Mouse (Mus musculus) left cerebral cortex, adult 18-20 months (tissue): ENCODE results near the gene Asb3. TPM values are rescaled to one million over a fixed set of nuclear protein-coding genes. Genes with fewer than 3 reads are reported as not detected.

Source experiments
- DNase-seq, 2 experiments: peaks; one replicate each; pipeline ENCODE4 v3.0.0; 2021 to 2022; ENCODE audit warnings: low spot score in 2 of 2, mixed read lengths in 1 of 2
- long read RNA-seq, 2 experiments: library from polyadenylated mRNA; stranded (forward); transcript quantifications; one replicate each; pipeline ENCODE4 v2.0.0; 2021
- total RNA-seq, 2 experiments: library from RNA; stranded (reverse); gene quantifications; 2 replicates each; pipeline ENCODE4 v1.2.3; 2021

Gene Asb3
- total RNA-seq: 10 to 100 TPM; 17.9 to 20.5 TPM
- long read RNA-seq, experiment 1, transcript Asb3-201 (10 exons, 3,228 nt): major isoform, 15 of 31 reads
- long read RNA-seq, experiment 1, partial matches to known transcripts: 1 of 31 reads
- long read RNA-seq, experiment 1, other reads (novel, unspliced or antisense): 13 of 31 reads
- long read RNA-seq, experiment 2, transcript Asb3-201 (10 exons, 3,228 nt): major isoform, 12 of 20 reads
- long read RNA-seq, experiment 2, partial matches to known transcripts: 1 of 20 reads
- long read RNA-seq, experiment 2, other reads (novel, unspliced or antisense): 6 of 20 reads

DNA sequence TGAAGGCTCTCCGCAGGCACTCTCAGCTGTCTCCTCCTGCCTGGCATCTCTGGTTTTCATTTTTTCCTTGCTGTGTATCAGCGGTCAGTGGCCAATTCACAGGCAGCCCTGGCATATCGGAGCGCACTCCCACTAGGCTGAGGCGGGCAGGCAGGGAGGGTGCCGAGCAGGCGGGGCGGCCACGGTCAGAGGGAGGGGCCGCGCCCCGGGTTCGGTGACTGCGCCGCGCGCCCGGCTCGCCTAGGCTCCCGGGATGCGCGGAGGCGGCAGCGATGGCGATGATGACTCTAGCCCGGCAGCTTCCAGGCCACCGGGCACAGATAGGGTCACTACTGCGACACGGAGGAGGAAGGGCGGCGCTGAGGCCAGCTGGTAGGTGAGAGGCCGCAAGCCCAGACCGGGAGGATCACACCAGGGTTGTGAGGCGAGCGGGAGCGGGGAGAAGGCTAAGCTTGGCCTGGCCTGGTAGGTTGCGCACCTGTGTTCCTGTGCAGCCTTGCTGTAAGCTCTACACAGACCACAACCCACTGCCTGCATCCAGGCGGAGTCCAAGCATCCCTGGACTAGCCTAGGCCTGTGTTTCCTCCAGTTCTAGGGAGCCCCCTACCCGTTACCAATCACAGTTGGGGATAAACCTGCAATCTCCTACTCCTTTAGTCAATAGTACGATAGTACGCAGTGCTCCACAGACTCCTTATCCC, at the start of gene Asb3, which contains the start of gene Gpr75:
Asb3 (plus strand) TSS at position 246 of the 701 bp plus-strand sequence.
Gpr75 (plus strand) TSS at position 188 of the 701 bp plus-strand sequence.
- peak; percentile 74 to 81 for DNase-seq

- no peak for DNase-seq
Measured at GRCm38 (mm10) chr11:30838793-30839192, 46.4 kb upstream of the Asb3 start.

DNA sequence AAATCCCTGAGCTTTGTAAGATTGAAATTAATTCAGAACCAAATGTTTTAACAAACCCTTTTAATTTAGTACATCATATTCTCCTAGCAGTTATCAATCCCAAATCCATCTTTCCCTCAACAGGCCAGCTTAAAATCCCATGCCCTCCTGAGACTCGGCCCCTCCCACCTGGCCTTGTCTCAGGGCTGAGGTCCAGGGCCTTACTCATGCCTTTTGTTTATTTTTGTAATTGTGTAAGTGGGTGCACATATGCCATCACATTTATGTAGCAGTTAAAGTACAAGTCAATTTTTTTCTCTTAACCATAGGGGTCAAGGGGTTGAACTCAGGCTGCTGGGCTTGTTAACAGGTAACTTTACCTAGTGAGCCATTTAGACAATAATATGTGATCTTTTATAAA, 40.9 kb upstream of the Asb3 start:
- DNase-seq: no peak

DNA sequence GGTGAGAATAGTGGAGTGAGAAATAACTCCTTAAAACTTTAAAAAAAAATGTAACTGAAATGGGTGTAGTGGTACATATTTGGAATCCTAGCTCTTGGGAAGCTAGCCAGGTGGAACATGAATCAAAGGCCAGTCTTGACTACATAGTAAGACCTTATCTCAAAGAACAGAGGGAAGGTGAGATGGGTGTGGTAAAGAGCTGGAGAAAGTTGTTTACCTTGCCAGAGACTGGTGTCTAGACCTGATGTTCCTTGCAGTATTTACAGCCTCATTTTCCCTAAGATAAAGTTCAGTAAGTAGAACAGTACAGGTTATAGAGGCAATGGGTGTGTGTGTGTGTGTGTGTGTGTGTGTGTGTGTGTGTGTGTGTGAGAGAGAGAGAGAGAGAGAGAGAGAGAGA, 12.8 kb upstream of the Asb3 start:
- DNase-seq: no peak

DNA sequence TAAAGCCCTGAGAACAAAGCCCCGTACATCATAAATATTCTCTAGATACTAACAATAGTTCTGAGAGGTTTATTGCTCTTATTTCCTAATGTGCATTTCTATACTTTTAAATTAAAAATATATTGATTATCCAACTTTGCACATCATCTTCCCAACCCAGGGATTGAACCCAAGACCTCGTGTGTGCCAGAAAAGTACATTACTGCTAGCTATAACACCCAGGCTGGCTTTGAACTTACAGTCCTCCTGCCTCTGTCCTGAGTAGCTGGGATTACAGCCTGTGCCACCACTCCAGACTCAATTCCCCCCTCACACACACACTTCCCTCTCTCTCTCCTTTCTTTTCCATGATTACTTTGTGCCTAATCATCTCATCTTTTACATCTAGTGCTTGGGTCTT, 2.9 kb downstream of the Asb3 start:
- DNase-seq: no peak

GRCm38 (mm10) chr11:30896201-30896600, 11.0 kb downstream of the Asb3 start:
- DNase-seq: no peak

GRCm38 (mm10) chr11:30899312-30899711, 14.1 kb downstream of the Asb3 start:
- no peak for DNase-seq

DNA sequence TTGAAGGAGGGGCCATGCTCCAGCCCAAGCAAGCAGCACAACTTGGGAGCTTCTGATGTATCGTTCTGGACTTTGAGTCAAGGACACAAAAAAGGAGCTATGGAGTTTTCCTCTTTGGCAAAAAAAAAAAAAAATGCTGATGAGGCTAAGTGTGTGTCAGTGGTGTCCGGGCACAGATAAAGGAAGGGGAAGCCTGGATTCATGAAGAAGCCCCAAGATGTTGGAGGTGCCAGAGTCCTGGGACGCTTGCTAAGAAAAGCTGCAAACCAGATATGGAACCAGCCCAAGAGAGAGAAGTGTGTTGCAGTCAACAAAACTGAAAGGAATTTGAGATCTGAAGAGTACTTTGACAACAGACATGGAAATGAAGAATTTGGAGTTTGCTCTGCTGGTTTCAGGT, 27.1 kb downstream of the Asb3 start:
- no peak for DNase-seq

- DNase-seq: no peak
Measured at GRCm38 (mm10) chr11:30920641-30921040, 35.4 kb downstream of the Asb3 start.

GRCm38 (mm10) chr11:30923283-30923682, 38.1 kb downstream of the Asb3 start:
- no peak for DNase-seq

GRCm38 (mm10) chr11:30928079-30928478, 42.9 kb downstream of the Asb3 start:
- no peak for DNase-seq

GRCm38 (mm10) chr11:30928498-30928897, 43.3 kb downstream of the Asb3 start:
- no peak for DNase-seq

DNA sequence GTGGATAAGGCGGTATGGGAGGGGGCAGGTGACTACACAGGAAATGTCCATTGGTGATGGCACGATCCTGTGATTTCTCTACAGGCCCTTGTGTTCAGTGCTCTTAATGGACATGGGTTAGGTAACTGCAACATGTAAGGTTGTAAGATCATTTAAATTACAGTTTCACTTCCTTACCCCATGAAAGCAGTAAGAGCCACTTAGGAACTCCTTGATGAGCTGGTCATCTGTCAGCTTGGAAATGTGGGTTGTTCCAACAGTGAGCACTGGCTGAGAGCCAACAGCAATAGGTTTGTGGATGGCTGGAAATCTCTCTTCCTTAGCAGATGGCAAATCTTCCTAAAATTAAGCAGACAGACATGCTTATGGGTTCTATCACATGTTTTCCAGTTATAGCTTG, 58.3 kb downstream of the Asb3 start:
- no peak for DNase-seq

DNA sequence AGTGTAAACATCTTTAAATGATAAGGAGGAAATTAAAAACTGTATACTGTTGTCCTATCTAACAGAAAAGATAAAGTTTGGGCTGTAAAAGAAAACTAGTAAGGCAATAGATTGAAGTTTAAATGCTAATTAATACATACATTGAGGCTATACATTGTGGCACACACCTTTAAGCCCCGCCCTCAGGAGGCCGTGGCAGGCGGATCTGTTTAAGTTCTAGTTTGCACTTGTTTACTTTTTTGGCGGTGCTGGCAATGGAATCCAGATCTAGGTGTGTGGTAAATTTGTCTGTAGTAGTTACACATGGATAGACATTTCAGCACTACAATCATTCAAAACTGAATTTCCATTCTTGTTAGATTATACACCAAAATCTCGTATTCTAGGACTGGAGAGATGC, 67.6 kb downstream of the Asb3 start:
- DNase-seq: no peak

DNA sequence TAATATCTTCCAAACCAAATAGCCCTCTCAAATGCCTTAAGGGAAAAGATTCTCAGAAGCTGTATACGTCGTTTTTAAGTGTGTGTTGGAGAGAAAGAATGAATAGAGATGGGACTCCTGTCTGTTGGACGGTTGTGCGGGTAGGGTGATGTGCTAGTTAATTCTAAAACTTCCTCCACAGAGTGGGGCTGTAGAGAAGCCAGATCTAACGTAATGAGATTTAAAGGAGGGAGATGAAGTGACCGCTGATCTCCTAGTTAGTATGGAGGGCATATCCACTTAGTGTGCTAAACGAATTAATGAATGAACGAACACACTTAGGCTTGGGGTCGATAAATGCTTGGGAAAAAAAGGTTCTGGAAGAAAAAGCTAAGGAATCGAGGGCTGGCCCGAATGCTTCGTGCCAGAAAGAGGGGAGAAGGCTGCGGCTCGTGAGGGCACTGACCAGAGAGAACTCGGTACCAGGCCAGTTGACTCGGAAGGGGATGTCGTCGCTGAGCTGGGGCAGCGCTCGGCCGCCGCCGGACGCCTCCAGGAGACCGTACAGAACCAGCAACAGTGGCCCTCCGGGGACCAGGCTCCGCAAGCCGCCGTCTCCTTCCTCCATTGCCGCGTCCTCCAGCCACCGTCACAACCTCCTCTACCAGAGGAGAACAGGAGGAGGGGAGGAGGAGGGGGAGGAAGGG, 68.4 kb downstream of the Asb3 start:
- peak; percentile 21 to 31 for DNase-seq

DNA sequence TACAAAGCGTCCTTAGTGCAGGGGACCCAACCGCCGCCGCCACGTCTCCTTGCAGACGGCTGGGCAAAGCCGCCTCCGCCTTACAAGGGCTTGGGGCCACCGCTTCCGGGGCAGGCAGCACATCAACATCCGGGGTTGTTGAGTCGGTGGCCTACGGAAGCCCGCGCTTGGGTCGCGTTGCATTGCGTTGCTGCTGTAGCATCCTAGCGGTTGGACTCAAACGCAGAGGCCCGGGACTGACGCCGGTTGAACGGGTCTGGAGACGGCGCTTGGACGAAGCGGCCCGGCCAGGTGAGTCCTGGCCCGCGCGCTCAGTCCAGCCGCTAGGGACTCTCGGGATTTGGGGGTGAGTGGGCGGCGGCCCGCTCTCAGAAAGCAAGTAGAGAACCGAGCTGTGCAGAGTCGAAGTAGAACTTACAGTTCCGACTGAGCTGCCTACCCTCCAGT, 69.1 kb downstream of the Asb3 start, which contains the start of gene Erlec1:
Erlec1 (minus strand) TSS at position 57 of the 447 bp plus-strand sequence.
- peak; percentile 93 to 95 for DNase-seq

GRCm38 (mm10) chr11:30985237-30985636, 100.0 kb downstream of the Asb3 start:
- no peak for DNase-seq

DNA sequence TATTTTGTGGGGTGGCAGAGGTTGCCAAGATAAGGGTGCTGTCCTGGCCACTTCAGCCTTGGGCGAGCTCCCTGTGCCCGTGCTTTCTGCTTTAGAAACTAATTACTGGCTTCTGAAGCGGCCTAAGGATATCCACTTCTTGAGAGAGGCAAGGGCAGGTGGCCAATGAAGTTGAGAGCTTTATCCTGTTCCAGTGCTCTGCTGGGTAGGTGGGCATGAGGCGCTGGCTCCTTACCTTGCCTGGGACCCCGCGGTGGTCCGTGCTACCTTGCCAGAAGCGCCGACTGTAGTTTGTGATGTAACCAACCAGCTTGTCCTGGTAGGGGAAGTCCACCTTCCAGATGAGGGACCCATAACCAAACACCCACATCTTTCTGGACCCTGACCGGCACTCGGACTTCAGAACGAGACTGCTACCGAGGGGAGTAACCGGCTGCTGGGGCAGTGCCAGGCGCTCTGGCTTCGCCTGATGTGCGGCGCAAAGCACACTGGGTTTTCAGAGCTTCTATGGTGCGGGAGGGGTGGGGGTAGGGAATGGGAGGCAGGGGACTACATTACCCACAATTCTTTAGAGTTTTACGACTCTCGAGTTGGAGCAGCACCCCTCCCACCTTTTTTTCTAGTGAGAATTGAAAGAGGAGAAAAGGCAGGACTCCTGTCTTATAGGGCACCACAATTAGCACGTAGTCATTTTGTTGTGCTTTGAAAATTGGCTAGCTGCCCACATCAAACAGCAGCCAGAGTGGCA, 100.8 kb downstream of the Asb3 start, which contains the start of gene Chac2:
Chac2 (minus strand) TSS at position 474 of the 748 bp plus-strand sequence.
- peak; percentile 81 to 89 for DNase-seq

- DNase-seq: peak in 1 of 2 experiments; percentile 2
Measured at GRCm38 (mm10) chr11:30986625-30987017, 101.4 kb downstream of the Asb3 start.

DNA sequence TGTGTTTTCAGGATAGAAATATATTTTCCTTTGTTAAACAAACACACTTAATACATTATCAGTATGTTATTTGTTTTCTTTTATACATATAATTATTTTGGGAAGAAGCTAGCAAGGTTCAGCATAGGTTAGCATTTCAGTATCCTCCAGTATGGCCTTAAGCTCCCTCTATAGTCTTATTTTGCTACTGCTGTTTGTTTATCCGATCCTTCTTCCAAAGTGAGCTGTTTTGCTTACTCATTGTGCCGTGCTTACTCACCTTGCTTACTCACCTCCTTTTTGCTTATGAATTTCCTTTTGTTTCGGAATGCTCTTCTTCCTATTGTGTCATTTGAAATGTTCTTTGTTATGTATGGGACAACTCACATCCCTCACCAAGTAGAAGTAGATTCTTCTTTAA, 111.5 kb downstream of the Asb3 start:
- DNase-seq: no peak

DNA sequence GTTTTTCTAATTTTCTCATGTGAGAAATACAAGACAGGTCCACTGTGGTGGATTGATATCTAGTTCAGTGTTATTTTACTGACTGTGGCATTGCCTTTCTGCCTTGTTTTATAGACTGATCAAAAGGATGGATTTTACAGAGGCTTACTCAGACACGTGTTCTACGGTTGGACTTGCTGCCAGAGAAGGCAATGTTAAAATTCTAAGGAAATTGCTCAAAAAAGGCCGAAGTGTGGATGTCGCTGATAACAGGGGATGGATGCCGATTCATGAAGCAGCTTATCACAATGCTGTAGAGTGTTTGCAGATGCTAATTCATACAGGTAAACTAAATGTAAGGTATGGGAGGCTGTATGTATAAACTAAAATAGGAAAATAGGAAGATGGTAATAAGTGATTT, 113.0 kb downstream of the Asb3 start:
- no peak for DNase-seq
